Mouse (Mus musculus) thymus, adult 2 months (tissue): ENCODE results near the gene Tmem199.

Experiments used
- CTCF ChIP-seq: fragments of 200-500 bp; IDR thresholded peaks from 2 replicates; pipeline ENCODE4 v1.5.1; 2012; ENCODE audit warnings: mild to moderate bottlenecking, control low read depth, low read length, moderate library complexity, borderline replicate concordance; ENCODE audit not compliant: control insufficient read depth, poor library complexity, insufficient read depth; ENCODE audit errors: extremely low read depth
- POLR2A ChIP-seq: fragments of 200-500 bp; IDR thresholded peaks from 2 replicates; pipeline ENCODE4 v1.6.1; 2012; ENCODE audit warnings: mild to moderate bottlenecking, low read length, control low read depth, moderate library complexity; ENCODE audit not compliant: control insufficient read depth, poor library complexity, insufficient read depth; ENCODE audit errors: extremely low read depth

DNA sequence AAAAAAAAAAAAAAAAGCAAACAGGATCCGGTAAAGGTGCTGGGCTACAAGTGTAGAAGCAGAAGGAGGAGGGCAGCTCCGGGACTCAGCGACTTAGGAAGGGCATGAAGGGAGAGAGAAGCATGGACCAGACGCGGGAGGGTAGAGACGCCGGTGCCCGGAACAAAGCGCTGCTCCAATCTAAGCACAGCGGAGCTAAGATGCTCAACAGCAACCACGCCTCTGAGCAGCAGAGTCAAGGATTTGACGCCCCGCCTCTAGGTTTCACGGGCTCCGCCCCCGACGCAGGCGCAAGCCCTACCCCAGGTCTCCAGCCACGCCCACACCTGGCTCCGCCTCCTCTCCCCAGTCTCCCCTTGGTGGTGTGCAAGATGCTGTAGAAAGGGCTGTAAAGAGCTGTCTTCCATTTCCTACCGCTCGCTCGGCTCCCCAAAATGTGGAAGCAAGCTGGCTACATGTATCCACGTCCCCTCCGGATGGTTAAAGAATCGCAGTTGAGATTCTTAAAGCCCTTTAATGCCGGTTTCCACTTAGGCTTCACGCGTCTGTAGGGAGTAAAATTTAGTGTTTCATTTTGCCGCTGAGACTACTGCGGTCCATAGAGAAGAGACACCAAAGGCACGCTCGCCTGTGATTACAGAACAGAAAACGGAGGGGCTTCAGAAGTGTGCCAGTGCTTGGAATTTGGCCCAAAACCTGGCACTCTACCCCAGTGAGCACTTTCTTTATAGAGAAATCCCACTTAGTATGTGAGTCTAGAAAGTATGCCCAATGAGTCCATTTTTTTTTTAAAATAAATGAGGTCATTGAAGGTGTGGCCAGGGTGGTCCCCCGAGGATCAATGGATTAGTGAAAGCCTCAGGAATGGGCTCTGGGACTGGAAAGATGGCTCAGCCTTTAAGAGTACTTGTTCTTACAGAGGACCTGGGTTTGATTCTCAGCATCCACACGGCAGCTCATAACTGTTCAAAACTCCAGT, 14.1 kb downstream of the Tmem199 start, which contains the start of gene Sarm1:
- TF ChIP-seq POLR2A, result peak; percentile 19; the same call in 1 of the 2 replicates
- no peak for TF ChIP-seq CTCF
